Mouse (Mus musculus): ENCODE results near the gene Mmd2. TPM values are rescaled to one million over a fixed set of nuclear protein-coding genes. Genes with fewer than 3 reads are reported as not detected.

The Mmd2 gene
- not detected for polyA plus RNA-seq (2017; shearing (Covaris generic))

- no peak for ATAC-seq
These were observed at the start of gene Mmd2 for GRCm38 (mm10) chr5:142608259-142608988. Gene Mmd2 (minus strand): TSS chr5:142608800.

DNA sequence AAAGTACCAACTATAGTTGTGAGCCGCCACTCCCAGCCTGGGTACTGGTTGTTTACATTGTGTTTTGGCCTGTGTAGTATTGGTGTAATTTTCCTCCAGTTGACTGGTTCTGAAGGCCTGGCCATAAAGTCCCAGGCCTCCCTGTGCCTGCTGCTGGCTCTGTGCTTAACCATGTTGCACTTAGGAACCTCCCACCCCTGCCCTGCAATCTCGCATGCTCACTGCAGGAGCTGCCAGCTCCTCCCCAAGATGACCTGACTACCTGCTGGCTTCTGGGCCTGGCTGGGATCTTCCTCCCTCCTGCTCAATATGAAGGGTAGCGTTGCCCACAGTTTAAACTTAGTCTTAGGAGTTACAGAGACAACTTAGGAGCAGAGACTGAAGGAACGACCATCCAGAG lies 43.7 kb upstream of the Mmd2 start:
- ATAC-seq = no peak

- ATAC-seq = no peak
These were observed 42.3 kb upstream of the Mmd2 start for GRCm38 (mm10) chr5:142650794-142651497.

DNA sequence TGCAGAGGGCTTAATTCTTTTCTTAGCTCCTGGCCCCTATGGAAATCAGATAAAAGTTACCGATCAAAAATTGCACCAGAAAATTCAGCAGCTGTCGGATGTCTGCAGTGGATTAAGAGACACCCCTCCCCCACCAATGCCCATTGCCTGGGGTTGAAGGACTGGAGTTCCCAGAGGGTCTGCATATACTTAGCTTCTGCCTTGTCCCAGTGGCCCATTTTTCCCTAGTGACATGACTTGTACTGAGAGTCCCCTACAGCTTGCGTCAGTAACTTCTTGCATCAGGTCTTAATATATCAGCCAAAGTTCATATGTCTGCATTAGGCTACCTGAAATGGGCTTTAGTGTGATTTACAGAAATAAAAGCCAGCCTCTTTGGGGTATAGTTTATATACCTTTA lies 41.8 kb upstream of the Mmd2 start:
- ATAC-seq = no peak

GRCm38 (mm10) chr5:142649460-142650050 lies 41.0 kb upstream of the Mmd2 start:
- no peak for ATAC-seq

GRCm38 (mm10) chr5:142648162-142648561 lies 39.6 kb upstream of the Mmd2 start:
- ATAC-seq = no peak

DNA sequence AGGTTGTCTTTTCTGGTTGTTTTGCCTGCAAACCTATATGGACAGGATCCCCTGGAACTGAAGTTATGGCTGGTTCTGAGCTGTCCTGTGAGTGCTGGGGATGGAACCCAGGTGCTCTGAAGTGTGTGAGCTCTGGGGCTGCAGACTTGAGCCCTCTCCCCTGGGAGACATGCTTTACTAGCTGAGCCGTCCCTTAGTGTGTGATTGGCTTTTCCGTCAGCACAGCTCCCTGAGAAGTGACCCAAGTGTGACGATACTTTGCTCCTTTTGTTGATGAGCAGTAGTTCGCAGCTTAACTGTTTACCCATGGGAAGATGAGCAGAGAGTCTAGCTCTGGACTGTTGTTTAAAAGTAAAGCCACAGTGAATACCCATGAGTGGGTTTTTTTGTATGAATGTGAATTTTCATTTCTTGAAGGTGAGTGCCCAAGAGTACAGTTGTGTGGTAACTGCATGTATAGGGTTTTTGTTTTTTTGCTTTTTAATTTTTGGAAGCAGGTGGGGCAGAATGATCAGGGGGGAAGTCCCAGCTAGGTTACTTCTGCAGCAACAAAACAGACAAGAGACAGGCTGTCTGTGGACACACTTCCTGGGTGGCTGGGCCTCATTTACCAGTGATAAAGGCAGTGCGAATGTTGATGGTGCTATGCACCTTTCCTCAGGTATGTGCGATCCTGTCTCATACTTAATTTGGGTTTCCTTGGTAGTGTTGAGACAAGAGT lies 32.9 kb upstream of the Mmd2 start:
- ATAC-seq = peak; percentile 90

DNA sequence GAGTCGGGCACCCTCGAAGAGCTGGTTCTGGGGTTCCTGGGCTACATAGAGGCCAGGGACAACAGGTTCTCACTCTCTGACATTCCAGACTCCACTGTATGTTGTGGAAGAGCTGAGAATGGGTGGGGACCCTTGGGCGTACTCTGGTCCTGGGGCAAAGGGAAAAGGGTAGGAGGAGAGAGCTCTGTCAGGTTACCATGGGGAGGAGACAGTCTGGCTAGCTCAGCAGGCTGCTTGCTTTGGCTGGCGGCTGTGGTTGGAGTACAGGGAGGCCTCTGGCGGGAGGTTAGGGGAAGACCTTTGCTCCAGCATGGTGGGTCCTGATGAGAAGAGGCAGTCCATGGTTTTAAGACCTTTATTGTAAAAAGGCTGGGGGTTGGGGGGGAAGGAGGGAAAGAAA lies 31.5 kb upstream of the Mmd2 start:
- ATAC-seq = no peak

DNA sequence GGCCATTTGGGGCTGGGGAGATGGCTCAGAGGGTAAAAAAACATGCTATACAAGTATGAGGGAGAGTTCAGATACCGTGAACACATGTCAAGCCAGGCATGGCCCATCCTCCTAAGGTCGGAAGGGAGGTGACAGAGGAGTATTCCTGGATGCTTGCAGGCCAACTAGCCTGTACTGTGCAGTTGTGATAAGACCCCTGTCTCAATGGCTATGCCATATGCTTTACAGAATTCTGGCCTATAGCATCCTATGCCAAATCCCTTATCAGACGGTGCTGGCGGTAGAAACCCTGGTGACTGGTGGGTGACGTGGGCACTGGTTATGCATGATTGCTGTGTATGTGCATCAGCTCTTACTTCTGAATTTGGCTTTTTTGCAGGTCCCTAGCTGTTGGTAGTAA lies 29.2 kb upstream of the Mmd2 start:
- no peak for ATAC-seq

DNA sequence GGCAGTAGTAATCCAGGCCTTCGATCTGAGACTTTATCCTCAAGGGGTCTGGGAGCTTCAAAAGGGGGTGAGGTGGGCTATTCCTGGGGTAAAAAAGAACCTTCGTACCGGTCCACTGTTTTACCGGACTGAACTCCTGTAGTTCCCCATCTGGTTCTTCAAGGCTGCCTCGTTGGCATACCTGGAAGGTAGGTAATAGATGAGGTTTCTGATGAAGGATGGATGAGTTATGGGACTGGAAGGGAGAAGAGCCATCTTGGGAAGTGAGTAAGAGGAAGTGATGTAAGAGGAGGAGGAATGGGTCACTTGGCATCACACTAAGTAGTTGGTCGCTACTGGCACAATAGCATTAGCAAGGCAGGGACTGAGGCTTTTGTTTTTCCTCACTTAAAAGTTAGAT lies 21.6 kb upstream of the Mmd2 start:
- no peak for ATAC-seq

DNA sequence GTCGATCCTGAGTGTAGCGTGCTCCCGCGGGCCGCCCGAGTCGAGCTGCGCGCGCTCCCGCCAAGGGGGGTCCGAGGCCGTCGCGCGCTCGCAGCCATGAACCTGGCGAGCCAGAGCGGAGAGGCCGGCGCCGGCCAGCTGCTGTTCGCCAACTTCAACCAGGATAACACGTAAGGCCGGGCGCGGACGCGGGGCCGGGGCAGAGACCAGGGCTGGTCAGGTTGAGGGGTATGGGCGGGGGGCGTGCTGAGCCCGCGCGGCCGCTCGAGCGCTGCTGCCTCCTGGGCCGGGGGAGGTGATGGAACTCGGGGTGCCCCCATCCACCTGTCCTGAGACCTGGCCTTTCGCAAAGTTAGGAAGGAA lies 21.0 kb upstream of the Mmd2 start:
- ATAC-seq = no peak

DNA sequence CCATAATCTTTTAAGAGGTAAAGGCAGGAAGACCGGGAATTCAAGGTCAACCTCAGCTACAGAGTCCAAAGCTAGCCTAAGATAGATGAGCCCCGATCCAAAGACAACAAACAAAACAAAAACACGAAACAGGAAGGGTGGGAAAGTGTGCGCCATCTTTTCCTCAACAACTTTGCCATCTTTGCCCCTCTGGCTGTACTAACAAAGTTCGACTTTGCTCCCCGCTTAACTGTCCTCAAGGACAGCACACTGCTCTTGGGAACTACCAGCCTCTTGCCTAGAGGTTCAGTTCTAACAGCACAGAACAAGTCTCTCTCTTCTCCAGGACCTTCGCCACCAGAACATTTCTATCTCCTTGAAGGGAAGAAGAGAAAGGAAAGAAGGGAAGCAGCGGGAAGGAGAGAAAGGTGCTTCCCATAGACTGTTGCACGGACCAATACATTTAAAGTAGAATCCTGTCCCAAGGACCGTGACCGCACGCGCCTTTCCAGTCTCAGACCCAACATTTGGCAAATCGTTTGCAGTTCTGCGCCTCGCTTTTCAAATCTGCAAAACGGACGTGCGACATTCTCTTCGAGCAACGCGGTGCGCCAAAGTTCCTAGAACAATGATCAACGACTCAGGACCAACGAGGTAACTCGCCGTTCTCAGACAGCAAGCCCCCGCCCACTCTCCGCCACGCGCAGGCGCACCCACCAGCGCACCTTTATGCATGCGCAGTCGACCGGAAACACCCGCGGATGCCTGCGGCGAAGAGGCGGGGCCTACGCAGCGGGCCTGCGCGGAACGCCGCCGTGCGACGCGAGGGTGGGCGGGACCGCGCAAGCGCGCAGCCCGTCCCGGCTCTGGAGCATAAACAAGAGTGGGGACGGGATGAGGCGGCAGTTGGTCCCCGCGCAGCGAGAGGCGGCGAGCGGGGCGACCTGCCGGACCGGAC lies 20.4 kb upstream of the Mmd2 start:
- peak; percentile 89 for ATAC-seq

- ATAC-seq = no peak
These were observed 18.8 kb upstream of the Mmd2 start, which contains the start of gene Wipi2 for GRCm38 (mm10) chr5:142627398-142627797. Gene Wipi2 (plus strand): TSS chr5:142627698.

- no peak for ATAC-seq
These were observed 14.5 kb upstream of the Mmd2 start for GRCm38 (mm10) chr5:142623080-142623479.

DNA sequence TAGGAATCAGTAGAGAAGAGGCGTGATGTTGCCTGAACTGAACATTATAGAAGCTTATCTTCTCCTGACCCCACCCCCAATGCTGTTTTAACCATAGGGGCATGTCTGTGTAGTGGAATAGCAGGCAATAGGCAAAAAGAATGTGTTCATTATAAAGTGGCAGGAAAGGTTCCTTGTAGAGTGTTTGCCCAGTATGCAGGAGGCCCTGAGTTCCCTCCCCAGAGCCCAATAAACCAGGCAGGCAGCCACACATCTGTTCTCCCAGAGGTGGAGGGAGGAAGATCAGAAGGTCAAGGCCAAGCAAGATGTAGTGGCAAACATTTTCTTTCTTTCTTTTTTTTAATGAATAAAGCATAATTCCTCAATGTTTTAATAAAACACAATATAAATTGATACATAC lies 13.5 kb upstream of the Mmd2 start:
- no peak for ATAC-seq

GRCm38 (mm10) chr5:142621421-142621820 lies 12.8 kb upstream of the Mmd2 start:
- ATAC-seq = no peak

- no peak for ATAC-seq
These were observed 11.3 kb upstream of the Mmd2 start for GRCm38 (mm10) chr5:142619866-142620265.

DNA sequence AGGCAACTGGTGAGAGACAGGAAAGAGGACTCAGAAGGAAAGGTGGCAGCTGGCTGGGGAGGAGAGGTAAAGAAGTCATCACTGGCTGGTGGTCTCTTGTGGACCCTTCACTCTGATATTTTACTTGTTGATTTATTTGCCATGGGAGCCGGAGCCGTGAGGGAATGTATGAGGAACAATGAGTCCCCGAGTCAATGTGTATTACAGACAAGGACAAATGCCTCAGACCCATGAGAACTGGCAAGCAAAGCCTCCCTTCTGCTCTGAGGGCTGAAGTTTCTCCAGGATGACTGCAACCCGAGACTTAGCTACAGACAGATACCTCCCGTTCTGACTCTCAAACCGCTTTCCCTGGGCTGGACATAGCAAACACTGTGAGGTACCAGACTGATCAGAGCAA lies 7.7 kb upstream of the Mmd2 start:
- ATAC-seq = no peak

GRCm38 (mm10) chr5:142615638-142616037 lies 7.0 kb upstream of the Mmd2 start:
- no peak for ATAC-seq

- no peak for ATAC-seq
These were observed 5.9 kb upstream of the Mmd2 start for GRCm38 (mm10) chr5:142614513-142614912.

GRCm38 (mm10) chr5:142610362-142610761 lies 1.8 kb upstream of the Mmd2 start:
- ATAC-seq = no peak

DNA sequence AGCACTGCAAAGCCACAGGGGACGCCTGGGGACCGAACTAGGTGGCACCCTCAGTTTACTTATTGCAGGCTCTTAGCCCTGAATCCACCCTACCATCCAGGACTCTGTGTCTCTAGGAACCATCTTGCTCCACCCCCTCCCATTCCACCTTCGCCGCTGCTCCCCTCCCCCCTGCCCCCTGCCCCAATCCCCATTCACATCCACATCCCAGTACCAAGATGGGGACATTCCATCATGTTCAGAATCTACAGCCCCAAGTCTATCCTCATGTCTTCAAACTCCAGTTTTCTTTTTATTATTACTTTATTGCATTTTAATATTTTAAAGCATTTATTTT lies 357 bp upstream of the Mmd2 start:
- no peak for ATAC-seq
